Mouse (Mus musculus) layer of hippocampus, postnatal 10 days (tissue): ENCODE measurements around the gene Acad8. TPM values are rescaled to one million over a fixed set of nuclear protein-coding genes. Genes with fewer than 3 reads are reported as not detected.

ENCODE experiments used
- DNase-seq, 2 experiments: peaks; one replicate each; pipeline ENCODE4 v3.0.0; 2021; ENCODE audit warnings: low spot score in 2 of 2
- total RNA-seq, 2 experiments: library from RNA; stranded (reverse); gene quantifications; 2 replicates each; pipeline ENCODE4 v1.2.3; 2021

Gene Acad8
- total RNA-seq, 2 experiments from 2014 or later = 30.6 to 33.3 TPM

DNA sequence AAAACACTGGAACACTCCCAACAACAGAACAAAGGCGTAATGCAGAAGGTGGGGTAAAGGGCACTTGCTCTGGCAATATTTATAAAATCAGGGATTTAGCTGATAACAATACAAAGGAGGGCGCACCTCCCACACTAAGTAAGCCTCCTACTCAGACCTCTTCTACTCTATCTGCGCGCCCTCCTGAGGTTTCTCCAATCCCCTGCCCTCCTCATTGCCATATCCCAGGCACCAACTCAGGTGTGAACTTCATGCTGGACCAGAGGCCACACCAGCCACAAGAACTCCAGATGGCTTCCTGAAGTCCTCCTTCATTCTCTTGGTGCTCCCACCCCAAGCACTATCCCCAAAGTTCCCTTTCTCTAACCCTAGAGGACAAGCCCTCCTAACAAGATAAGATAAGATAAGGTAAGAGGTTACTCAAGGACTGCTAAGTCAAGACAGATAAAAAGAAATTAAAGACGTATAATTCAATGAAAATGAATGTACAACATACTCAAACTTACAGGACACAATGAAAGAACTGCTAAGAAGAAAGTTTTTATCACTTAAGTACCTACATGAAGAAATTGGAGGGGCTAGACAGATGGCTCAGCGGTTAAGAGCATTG is 13.6 kb downstream of the Acad8 start:
- DNase-seq = no peak

DNA sequence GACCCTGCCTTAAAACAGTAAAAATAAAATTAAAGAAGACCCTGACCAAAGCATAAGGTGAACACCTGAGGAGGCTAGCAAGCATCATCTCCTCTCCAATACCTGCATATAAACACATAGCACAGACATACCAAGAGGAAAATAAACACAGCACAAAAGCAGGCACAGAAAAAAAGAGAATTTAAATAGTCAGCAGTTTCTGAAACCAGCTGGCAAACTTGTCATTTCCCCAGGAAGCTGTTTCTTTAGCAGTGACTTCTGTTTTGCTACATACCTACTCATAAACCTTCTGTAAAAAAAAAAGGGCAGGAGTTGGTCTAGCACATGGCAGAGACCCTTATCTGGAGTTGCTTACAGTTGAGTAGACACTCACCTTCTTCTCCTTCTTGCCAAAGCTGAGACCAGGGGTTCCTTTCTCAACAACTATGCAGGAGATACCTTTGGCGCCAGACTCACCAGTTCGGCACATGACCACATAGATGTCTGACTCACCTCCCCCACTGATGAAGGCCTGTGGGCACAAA is 14.2 kb downstream of the Acad8 start:
- no peak for DNase-seq

DNA sequence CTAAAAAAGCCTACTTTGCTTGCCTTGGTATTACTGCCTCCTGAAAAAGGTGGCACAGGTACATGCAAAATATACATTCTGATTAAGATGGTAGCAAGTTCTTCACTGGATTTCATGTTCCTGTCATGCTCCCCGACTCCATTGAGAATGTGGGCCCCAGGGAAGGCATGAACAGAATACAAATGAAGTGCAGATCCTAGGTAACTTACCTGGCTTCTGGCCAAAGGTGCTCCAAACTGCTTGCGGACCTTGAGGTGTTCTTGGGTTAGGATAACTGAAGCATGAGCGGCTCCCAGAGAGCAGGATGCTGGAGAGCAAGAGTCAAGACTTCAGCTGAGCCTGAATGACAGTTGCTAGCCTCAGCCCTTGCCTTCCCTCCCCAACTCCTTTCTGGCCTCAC is 20.6 kb downstream of the Acad8 start:
- no peak for DNase-seq

DNA sequence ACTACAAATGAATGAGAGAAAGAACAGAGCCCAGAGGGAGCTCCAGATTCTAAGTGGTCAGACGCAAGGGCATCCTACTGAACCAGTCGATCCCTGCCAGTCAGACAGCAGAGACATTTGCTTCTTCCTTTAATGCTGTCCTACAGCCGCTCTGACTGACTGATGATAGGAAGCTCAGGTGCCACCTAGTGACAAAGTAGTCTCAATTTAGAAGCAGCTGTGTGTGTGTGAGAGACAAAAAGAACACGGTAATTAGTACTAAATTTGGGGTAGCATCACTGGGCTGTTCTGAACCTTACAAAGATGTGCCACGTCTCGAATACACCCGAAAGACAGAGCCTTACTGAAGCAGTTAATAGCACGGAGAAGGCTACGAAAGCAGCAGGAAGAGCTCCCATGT is 21.6 kb downstream of the Acad8 start:
- no peak for DNase-seq

DNA sequence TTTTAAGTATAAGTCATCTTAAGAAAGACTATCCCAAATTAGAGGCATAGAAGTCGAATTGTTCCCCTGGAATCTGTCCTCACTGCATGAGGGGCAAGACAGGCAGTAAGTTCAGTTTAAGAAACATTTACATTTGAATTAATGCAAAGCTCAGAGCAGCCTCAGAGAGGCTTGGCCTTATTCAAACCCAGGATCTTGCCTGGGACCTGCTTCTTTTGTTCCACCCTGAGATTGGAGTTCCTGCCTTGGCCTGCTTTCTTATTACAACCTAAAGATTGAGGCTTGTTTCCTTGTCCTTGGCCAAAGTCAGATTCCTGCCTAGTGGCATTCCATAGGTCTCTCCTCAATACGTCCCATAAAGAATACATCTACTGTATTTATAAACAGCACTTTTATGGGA is 51.6 kb downstream of the Acad8 start:
- DNase-seq = no peak

DNA sequence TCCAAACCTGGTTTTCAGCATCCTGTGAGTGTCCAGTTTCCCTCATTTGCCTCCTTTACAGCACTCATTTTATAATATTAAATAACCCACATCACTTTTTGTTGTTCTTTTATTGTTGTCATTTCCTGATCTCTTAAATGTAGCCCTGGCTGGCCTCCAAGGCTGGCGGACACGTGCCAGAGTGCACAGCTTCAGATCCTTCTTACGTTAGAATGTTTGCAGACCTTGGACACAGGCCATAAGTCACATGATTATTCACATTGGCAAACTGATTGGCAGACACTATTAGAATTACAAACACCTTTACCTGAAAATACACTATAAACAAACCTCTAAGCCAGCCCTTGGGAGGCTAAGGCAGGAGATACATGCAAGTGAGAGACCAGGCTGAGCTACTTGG is 75.2 kb downstream of the Acad8 start:
- DNase-seq = no peak

Other genes starting within 250 kb of the Acad8 start
- gene Glb1l2, start 193.1 kb downstream of the Acad8 start, total RNA-seq = 1 to 10 TPM; 1.0 to 1.3 TPM
- gene Glb1l3, start 138.7 kb downstream of the Acad8 start, total RNA-seq = not detected
- under 1 TPM; 0.20 to 0.23 TPM for gene Gm1110, start 76.5 kb downstream of the Acad8 start, total RNA-seq
- 10 to 100 TPM; 85.2 to 87.8 TPM for gene Thyn1, start 144 bp upstream of the Acad8 start, total RNA-seq
- gene Vps26b, start 30.5 kb upstream of the Acad8 start, total RNA-seq = 100 to 1,000 TPM; 120 to 122 TPM
- gene Ncapd3, start 30.6 kb upstream of the Acad8 start, total RNA-seq = 10 to 100 TPM; 17.4 to 20.2 TPM
- 10 to 100 TPM; 24.3 to 26.5 TPM for gene Jam3, start 155.9 kb upstream of the Acad8 start, total RNA-seq